Mouse (Mus musculus) intestine, postnatal 0 days (tissue): ENCODE data around the gene Olfr53. TPM values are rescaled to one million over a fixed set of nuclear protein-coding genes. Genes with fewer than 3 reads are reported as not detected.

Experiments used
- ATAC-seq: fragments of 200-750 bp; cut with Nextera tagmentation; 2 replicates; pipeline ENCODE4 v1.8.0; 2017; ENCODE audit warnings: mild to moderate bottlenecking, moderate TSS enrichment, moderate library complexity
- H3K27ac ChIP-seq: fragments of 300-500 bp; sonication (generic); 2 replicates; pipeline ENCODE4 v1.5.1; 2014; ENCODE audit warnings: mild to moderate bottlenecking, low read depth, low read length, moderate library complexity
- H3K27me3 ChIP-seq: fragments of 300-500 bp; sonication (generic); replicated peaks from 2 replicates; pipeline ENCODE4 v1.6.1; 2014; ENCODE audit warnings: low read length, mixed read lengths; ENCODE audit not compliant: control insufficient read depth, insufficient read depth
- H3K36me3 ChIP-seq: fragments of 300-500 bp; sonication (generic); 2 replicates; pipeline ENCODE4 v1.6.1; 2014; ENCODE audit warnings: mild to moderate bottlenecking, moderate library complexity; ENCODE audit not compliant: control insufficient read depth, insufficient read depth
- H3K4me1 ChIP-seq: fragments of 300-500 bp; sonication (generic); replicated peaks from 2 replicates; pipeline ENCODE4 v1.6.1; 2014; ENCODE audit warnings: antibody characterized with exemption, low read length, mixed read lengths; ENCODE audit not compliant: control insufficient read depth, insufficient read depth
- H3K4me2 ChIP-seq: fragments of 300-500 bp; sonication (generic); replicated peaks from 2 replicates; pipeline ENCODE4 v1.6.1; 2014; ENCODE audit warnings: low read depth, mild to moderate bottlenecking, moderate library complexity
- H3K4me3 ChIP-seq: fragments of 300-500 bp; sonication (generic); 2 replicates; pipeline ENCODE4 v1.5.1; 2014; ENCODE audit warnings: low read depth, low read length
- H3K9ac ChIP-seq: fragments of 300-500 bp; sonication (generic); 2 replicates; pipeline ENCODE4 v1.6.1; 2014; ENCODE audit warnings: mild to moderate bottlenecking, low read depth, low read length
- H3K9me3 ChIP-seq: fragments of 300-500 bp; sonication (generic); 2 replicates; pipeline ENCODE4 v1.6.1; 2016; ENCODE audit warnings: mixed run types; ENCODE audit not compliant: control insufficient read depth
- CTCF ChIP-seq: sonication (generic); IDR thresholded peaks from 2 replicates; pipeline ENCODE4 v1.5.1; 2016; ENCODE audit warnings: low read depth, mild to moderate bottlenecking, control low read depth, antibody characterized with exemption, moderate library complexity
- WGBS: fragments of 180-500 bp; shearing (Covaris S2); extraction: QIAGEN DNeasy Blood & Tissue Kit; methylation state at CpG from one replicate; pipeline ENCODE4 v1.1.7; 2014; 5-methylcytosine and 5-hydroxymethylcytosine counted together
- polyA plus RNA-seq: library from polyadenylated mRNA; unstranded; fragments of >200 nt; fragmentation: Nextera tagmentation; extraction: Ambion mirVana; gene quantifications from 2 replicates; pipeline ENCODE4 v1.2.1, GENCODE M21; 2015

Gene Olfr53
- polyA plus RNA-seq, 1 experiment from 2014 or later, result not detected

DNA sequence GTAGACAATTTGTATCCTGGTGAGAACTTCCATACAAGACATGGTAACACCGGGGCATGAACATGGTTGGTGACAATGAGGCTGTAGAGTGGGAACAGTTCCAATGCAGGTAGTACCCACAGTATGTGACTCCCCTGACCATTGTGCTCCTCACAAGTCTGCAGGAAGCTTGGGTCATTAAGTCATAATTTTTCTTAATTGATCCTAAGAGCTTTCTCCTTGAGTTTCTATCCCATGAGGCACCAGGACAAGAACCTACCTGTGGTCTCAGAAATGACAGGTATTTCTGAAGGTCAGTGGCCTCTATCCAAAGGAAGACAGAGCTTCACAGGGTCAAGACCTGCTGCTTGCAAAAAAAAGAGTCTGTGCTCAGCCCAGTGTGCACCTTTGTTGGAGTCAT is 35.4 kb downstream of the Olfr53 start, which contains the start of gene Olfr45:
Gene Olfr45, plus strand, starts transcription at position 301 of the 400 bp plus-strand sequence.
- Histone ChIP-seq H3K27ac (no peak within 1 kb of the TSS), H3K36me3 (no peaks in the 10 kb centered on the region), H3K4me1 (no peaks in the 10 kb centered on the region), H3K27me3 (no peaks in the 10 kb centered on the region), H3K9ac (no peak within 1 kb of the TSS), H3K4me3 (no peak within 1 kb of the TSS), H3K9me3 (no peaks in the 10 kb centered on the region), H3K4me2 (no peak within 1 kb of the TSS)
- no peak for ATAC-seq
- WGBS, result 90% methylated on average over 1 of the region's 1 CpGs
- TF ChIP-seq CTCF, result no peak

DNA sequence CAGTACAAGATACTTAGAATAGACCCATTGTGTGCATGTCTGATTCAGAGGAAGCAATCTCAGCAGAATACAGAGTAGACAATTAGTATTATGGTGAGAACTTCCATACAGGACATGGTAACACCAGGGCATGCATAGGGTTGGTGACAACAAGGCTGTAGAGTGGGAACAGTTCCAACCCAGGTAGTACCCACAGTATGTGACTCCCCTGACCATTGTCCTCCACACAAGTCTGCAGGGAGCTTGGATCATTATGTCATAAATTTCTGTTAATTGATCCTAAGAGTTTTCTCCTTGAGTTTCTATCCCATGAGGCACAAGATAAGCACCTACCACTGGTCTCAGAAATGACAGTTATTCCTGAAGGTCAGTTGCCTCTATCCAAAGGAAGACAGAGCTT is 50.7 kb downstream of the Olfr53 start, which contains the start of gene Olfr541:
Gene Olfr541, plus strand, starts transcription at position 301 of the 400 bp plus-strand sequence.
- ATAC-seq, result no peak
- Histone ChIP-seq H3K4me3 (no peak within 1 kb of the TSS), H3K9ac (no peak within 1 kb of the TSS), H3K27ac (no peak within 1 kb of the TSS), H3K27me3 (no peaks in the 10 kb centered on the region), H3K4me1 (no peaks in the 10 kb centered on the region), H3K4me2 (no peak within 1 kb of the TSS), H3K9me3 (no peaks in the 10 kb centered on the region), H3K36me3 (no peaks in the 10 kb centered on the region)
- TF ChIP-seq CTCF, result no peak

Other genes starting within 250 kb of the Olfr53 start
- not detected in 2 replicates for gene Olfr531, start 243.5 kb upstream of the Olfr53 start, polyA plus RNA-seq
- not detected in 2 replicates for gene Olfr532, start 224.8 kb upstream of the Olfr53 start, polyA plus RNA-seq
- gene Olfr533, start 183.1 kb upstream of the Olfr53 start, polyA plus RNA-seq, result not detected in 2 replicates
- not detected in 2 replicates for gene Olfr535, start 162.2 kb upstream of the Olfr53 start, polyA plus RNA-seq
- gene Olfr536, start 139.1 kb upstream of the Olfr53 start, polyA plus RNA-seq, result not detected in 2 replicates
- gene Olfr538, start 78.6 kb upstream of the Olfr53 start, polyA plus RNA-seq, result not detected in 2 replicates
- gene Olfr46, start 45.2 kb upstream of the Olfr53 start, polyA plus RNA-seq, result not detected in 2 replicates
- gene Olfr61, start 17.5 kb upstream of the Olfr53 start, polyA plus RNA-seq, result not detected in 2 replicates
- not detected in 2 replicates for gene Olfr539, start 13.5 kb downstream of the Olfr53 start, polyA plus RNA-seq
- not detected in 2 replicates for gene Olfr45, start 35.5 kb downstream of the Olfr53 start, polyA plus RNA-seq
- gene Olfr541, start 50.8 kb downstream of the Olfr53 start, polyA plus RNA-seq, result not detected in 2 replicates
- gene Cyp2e1, start 117.3 kb downstream of the Olfr53 start, polyA plus RNA-seq, result not detected in 2 replicates
- gene Syce1, start 141.4 kb downstream of the Olfr53 start, polyA plus RNA-seq, result 0.18 and 0.30 TPM in 2 replicates
- gene Zfp941, start 175.7 kb downstream of the Olfr53 start, polyA plus RNA-seq, result 0.59 and 0.76 TPM in 2 replicates
- gene Urah, start 188.6 kb downstream of the Olfr53 start, polyA plus RNA-seq, result 52.2 and 55.3 TPM in 2 replicates
- not detected in 2 replicates for gene Scgb1c1, start 199.1 kb downstream of the Olfr53 start, polyA plus RNA-seq
- gene Odf3, start 201.4 kb downstream of the Olfr53 start, polyA plus RNA-seq, result not detected in 2 replicates
- gene Gm45785, start 209.9 kb downstream of the Olfr53 start, polyA plus RNA-seq, result not detected in 2 replicates
- gene Ric8a, start 210.5 kb downstream of the Olfr53 start, polyA plus RNA-seq, result 42.3 and 47.7 TPM in 2 replicates
- 42.4 and 52.6 TPM in 2 replicates for gene Bet1l, start 211.1 kb downstream of the Olfr53 start, polyA plus RNA-seq
- gene Psmd13, start 235.5 kb downstream of the Olfr53 start, polyA plus RNA-seq, result 150 and 155 TPM in 2 replicates
- 28.9 and 30.9 TPM in 2 replicates for gene Sirt3, start 235.9 kb downstream of the Olfr53 start, polyA plus RNA-seq